Mouse (Mus musculus) liver, embryonic 15.5 days (tissue): Measurements from ENCODE around the gene Spink4. TPM values are rescaled to one million over a fixed set of nuclear protein-coding genes. Genes with fewer than 3 reads are reported as not detected.

Source experiments
- ATAC-seq: fragments of 200-750 bp; cut with Nextera tagmentation; 2 replicates; pipeline ENCODE4 v1.8.0; 2017; ENCODE audit warnings: moderate number of reproducible peaks, mild to moderate bottlenecking, moderate library complexity; ENCODE audit not compliant: insufficient read depth
- H3K27ac ChIP-seq: fragments of 300-500 bp; sonication (generic); replicated peaks from 2 replicates; pipeline ENCODE4 v1.5.1; 2015; ENCODE audit warnings: mild to moderate bottlenecking, inconsistent platforms
- H3K27me3 ChIP-seq: fragments of 300-500 bp; sonication (generic); 2 replicates; pipeline ENCODE4 v1.6.1; 2015; ENCODE audit warnings: mild to moderate bottlenecking, inconsistent platforms
- H3K36me3 ChIP-seq: fragments of 300-500 bp; sonication (generic); replicated peaks from 2 replicates; pipeline ENCODE4 v1.6.1; 2015; ENCODE audit warnings: moderate library complexity, mild to moderate bottlenecking, inconsistent platforms
- H3K4me1 ChIP-seq: fragments of 300-500 bp; sonication (generic); replicated peaks from 2 replicates; pipeline ENCODE4 v1.6.1; 2015; ENCODE audit warnings: inconsistent platforms
- H3K4me2 ChIP-seq: fragments of 300-500 bp; sonication (generic); 2 replicates; pipeline ENCODE4 v1.6.1; 2015; ENCODE audit warnings: moderate library complexity, mild to moderate bottlenecking, inconsistent platforms
- H3K4me3 ChIP-seq: fragments of 300-500 bp; sonication (generic); replicated peaks from 2 replicates; pipeline ENCODE4 v1.5.1; 2015; ENCODE audit warnings: mild to moderate bottlenecking, inconsistent platforms
- H3K9ac ChIP-seq: fragments of 300-500 bp; sonication (generic); 2 replicates; pipeline ENCODE4 v1.6.1; 2015; ENCODE audit warnings: moderate library complexity, mild to moderate bottlenecking, inconsistent platforms
- H3K9me3 ChIP-seq: fragments of 300-500 bp; sonication (generic); replicated peaks from 2 replicates; pipeline ENCODE4 v1.6.1; 2016; ENCODE audit warnings: inconsistent platforms
- WGBS: fragments of 180-500 bp; shearing (Covaris S2); methylation state at CpG from one replicate; pipeline ENCODE4 v1.1.7; 2015; ENCODE audit warnings: mixed read lengths; ENCODE audit not compliant: insufficient replicate concordance; 5-methylcytosine and 5-hydroxymethylcytosine counted together
- polyA plus RNA-seq: library from polyadenylated mRNA; unstranded; fragments of >200 nt; fragmentation: Nextera tagmentation; extraction: Ambion mirVana; gene quantifications from 2 replicates; pipeline ENCODE4 v1.2.1, GENCODE M21; 2015

Gene Spink4
- polyA plus RNA-seq, 1 experiment from 2014 or later = 0.96 TPM

- H3K4me1 ChIP-seq = no peaks in the 10 kb centered on the region
- 52% methylated on average over 1 of the region's 1 CpGs for WGBS
These were observed 13.6 kb upstream of the Spink4 start for GRCm38 (mm10) chr4:40906298-40906697.

GRCm38 (mm10) chr4:40908261-40908969 is 11.4 kb upstream of the Spink4 start:
- H3K27me3 ChIP-seq = no peaks in the 10 kb centered on the region
- 46% methylated on average over 20 of the region's 20 CpGs for WGBS
- H3K27ac ChIP-seq = no peak overlapping the region
- no peak for ATAC-seq
- H3K9ac ChIP-seq = no peak overlapping the region
- no peak overlapping the region for H3K4me3 ChIP-seq
- no peak overlapping the region; the same call in 1 of the 2 replicates for H3K4me2 ChIP-seq
- H3K9me3 ChIP-seq = no peaks in the 10 kb centered on the region
- H3K4me1 ChIP-seq = no peaks in the 10 kb centered on the region
- H3K36me3 ChIP-seq = no peaks in the 10 kb centered on the region

More at GRCm38 (mm10) chr4:40906298-40906697, 13.6 kb upstream of the Spink4 start:
- ATAC-seq = no peak
- H3K9ac ChIP-seq = no peak overlapping the region
- H3K27ac ChIP-seq = no peak overlapping the region
- H3K9me3 ChIP-seq = no peaks in the 10 kb centered on the region
- H3K36me3 ChIP-seq = no peaks in the 10 kb centered on the region
- no peak overlapping the region for H3K4me2 ChIP-seq
- H3K4me3 ChIP-seq = no peak overlapping the region
- H3K27me3 ChIP-seq = no peaks in the 10 kb centered on the region

GRCm38 (mm10) chr4:40914287-40914867 is 5.5 kb upstream of the Spink4 start:
- H3K4me2 ChIP-seq = no peak overlapping the region
- no peaks in the 10 kb centered on the region for H3K27me3 ChIP-seq
- H3K4me1 ChIP-seq = peaks cover under 1% of the 10 kb centered on the region
- H3K27ac ChIP-seq = no peak overlapping the region
- H3K9me3 ChIP-seq = no peaks in the 10 kb centered on the region
- no peak overlapping the region for H3K4me3 ChIP-seq
- H3K9ac ChIP-seq = no peak overlapping the region
- H3K36me3 ChIP-seq = no peaks in the 10 kb centered on the region
- no peak for ATAC-seq

GRCm38 (mm10) chr4:40915947-40916346 is 3.9 kb upstream of the Spink4 start:
- no peak overlapping the region for H3K4me3 ChIP-seq
- no peaks in the 10 kb centered on the region for H3K36me3 ChIP-seq
- H3K4me1 ChIP-seq = peaks cover 10% of the 10 kb centered on the region
- H3K27ac ChIP-seq = no peak overlapping the region
- H3K27me3 ChIP-seq = no peaks in the 10 kb centered on the region
- no peaks in the 10 kb centered on the region for H3K9me3 ChIP-seq
- WGBS = 64% methylated on average over 5 of the region's 5 CpGs
- H3K4me2 ChIP-seq = no peak overlapping the region
- no peak overlapping the region for H3K9ac ChIP-seq
- ATAC-seq = no peak

GRCm38 (mm10) chr4:40916592-40917155 is 3.2 kb upstream of the Spink4 start:
- H3K27me3 ChIP-seq = no peaks in the 10 kb centered on the region
- H3K9ac ChIP-seq = no peak overlapping the region
- no peaks in the 10 kb centered on the region for H3K9me3 ChIP-seq
- WGBS = 81% methylated on average over 7 of the region's 7 CpGs
- ATAC-seq = no peak
- no peak overlapping the region for H3K27ac ChIP-seq
- H3K4me1 ChIP-seq = peaks cover 10% of the 10 kb centered on the region
- H3K4me2 ChIP-seq = no peak overlapping the region
- no peak overlapping the region for H3K4me3 ChIP-seq
- no peaks in the 10 kb centered on the region for H3K36me3 ChIP-seq

- no peak overlapping the region for H3K4me3 ChIP-seq
- H3K4me1 ChIP-seq = peaks cover 10% of the 10 kb centered on the region
- no peak for ATAC-seq
- H3K27ac ChIP-seq = no peak overlapping the region
- H3K9ac ChIP-seq = no peak overlapping the region
- H3K27me3 ChIP-seq = no peaks in the 10 kb centered on the region; the same call in 1 of the 2 replicates
- WGBS = 54% methylated on average over 2 of the region's 2 CpGs
- no peaks in the 10 kb centered on the region for H3K9me3 ChIP-seq
- no peak overlapping the region for H3K4me2 ChIP-seq
- no peaks in the 10 kb centered on the region for H3K36me3 ChIP-seq
These were observed 724 bp downstream of the Spink4 start for GRCm38 (mm10) chr4:40920576-40920975.

GRCm38 (mm10) chr4:40921288-40921687 is 1.4 kb downstream of the Spink4 start:
- H3K4me1 ChIP-seq = peaks cover 10% of the 10 kb centered on the region
- H3K36me3 ChIP-seq = no peaks in the 10 kb centered on the region
- 62% methylated on average over 3 of the region's 3 CpGs for WGBS
- H3K4me3 ChIP-seq = no peak overlapping the region
- H3K4me2 ChIP-seq = no peak overlapping the region
- no peaks in the 10 kb centered on the region; the same call in 1 of the 2 replicates for H3K27me3 ChIP-seq
- no peak overlapping the region for H3K27ac ChIP-seq
- no peaks in the 10 kb centered on the region for H3K9me3 ChIP-seq
- no peak for ATAC-seq
- no peak overlapping the region for H3K9ac ChIP-seq

- H3K4me3 ChIP-seq = no peak overlapping the region
- no peak overlapping the region for H3K4me2 ChIP-seq
- peaks cover 10% of the 10 kb centered on the region for H3K4me1 ChIP-seq
- H3K27me3 ChIP-seq = no peaks in the 10 kb centered on the region; the same call in 1 of the 2 replicates
- WGBS = 61% methylated on average over 6 of the region's 6 CpGs
- no peak overlapping the region for H3K27ac ChIP-seq
- no peak for ATAC-seq
- no peak overlapping the region for H3K9ac ChIP-seq
- H3K9me3 ChIP-seq = no peaks in the 10 kb centered on the region
- H3K36me3 ChIP-seq = no peaks in the 10 kb centered on the region
These were observed 3.3 kb downstream of the Spink4 start for GRCm38 (mm10) chr4:40923087-40923651.

GRCm38 (mm10) chr4:40925568-40925967 is 5.7 kb downstream of the Spink4 start:
- H3K4me2 ChIP-seq = no peak overlapping the region
- H3K4me3 ChIP-seq = no peak overlapping the region
- 60% methylated on average over 3 of the region's 3 CpGs for WGBS
- no peak for ATAC-seq
- no peaks in the 10 kb centered on the region; the same call in 1 of the 2 replicates for H3K27me3 ChIP-seq
- H3K9me3 ChIP-seq = no peaks in the 10 kb centered on the region
- H3K36me3 ChIP-seq = no peaks in the 10 kb centered on the region
- no peak overlapping the region for H3K27ac ChIP-seq
- H3K9ac ChIP-seq = no peak overlapping the region
- no peaks in the 10 kb centered on the region for H3K4me1 ChIP-seq

- no peaks in the 10 kb centered on the region for H3K27me3 ChIP-seq
- no peak for ATAC-seq
- no peak overlapping the region for H3K4me3 ChIP-seq
- peaks cover 3% of the 10 kb centered on the region; the same call in 1 of the 2 replicates for H3K4me1 ChIP-seq
- WGBS = 73% methylated on average over 7 of the region's 7 CpGs
- H3K9me3 ChIP-seq = no peaks in the 10 kb centered on the region
- no peak overlapping the region for H3K9ac ChIP-seq
- H3K36me3 ChIP-seq = peaks cover 21% of the 10 kb centered on the region; the same call in 1 of the 2 replicates
- H3K27ac ChIP-seq = no peak overlapping the region
- no peak overlapping the region for H3K4me2 ChIP-seq
These were observed 9.2 kb downstream of the Spink4 start for GRCm38 (mm10) chr4:40929046-40929445.

GRCm38 (mm10) chr4:40933694-40934093 is 13.8 kb downstream of the Spink4 start:
- no peak for ATAC-seq
- WGBS = 77% methylated on average over 5 of the region's 5 CpGs
- H3K4me3 ChIP-seq = no peak overlapping the region
- no peaks in the 10 kb centered on the region for H3K27me3 ChIP-seq
- H3K9ac ChIP-seq = no peak overlapping the region
- H3K4me1 ChIP-seq = peaks cover 14% of the 10 kb centered on the region
- peaks cover 62% of the 10 kb centered on the region for H3K36me3 ChIP-seq
- H3K27ac ChIP-seq = no peak overlapping the region
- H3K9me3 ChIP-seq = no peaks in the 10 kb centered on the region
- no peak overlapping the region for H3K4me2 ChIP-seq
